8 mouse cellular contexts compared by ENCODE assay signal in the genomic region with DNA sequence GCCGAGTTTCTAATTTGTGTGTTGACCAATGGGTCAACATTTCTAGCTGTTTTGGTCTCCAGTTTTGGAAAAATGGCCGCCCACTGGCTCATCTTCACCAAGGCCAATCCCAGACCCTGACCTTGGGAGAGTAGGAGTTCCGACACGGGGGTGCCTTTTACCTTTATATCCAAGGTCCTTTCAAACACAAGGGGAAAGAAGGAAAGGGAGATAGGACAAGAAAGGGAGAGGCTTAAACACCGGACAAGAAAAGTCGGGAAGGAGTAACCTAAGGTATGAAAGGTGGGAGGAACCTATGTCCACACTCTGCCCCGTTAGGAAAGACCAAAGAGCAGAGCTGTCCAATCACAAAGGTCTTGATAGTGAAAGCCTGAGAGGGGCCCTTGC. TPM values are rescaled to one million over a fixed set of nuclear protein-coding genes. Genes with fewer than 3 reads are reported as not detected.
A peak's percentile ranks its signal among the peaks of the same experiment; 100 is the strongest.
DNase-seq lines count a peak whose midpoint lies in the region; ATAC-seq and TF ChIP-seq lines count a peak whose summit lies in the region.

No protein-coding gene starts in this region.

- H3K27ac ChIP-seq in bone marrow macrophage, adult 2 months (ENCODE audit: insufficient read depth, low read depth, low read length), result peak overlapping the region; percentile 63
- peak overlapping the region; percentile 85 for H3K27ac ChIP-seq in hindbrain, embryonic 12.5 days
- peak overlapping the region; percentile 96 for H3K27ac ChIP-seq in liver, postnatal 0 days (ENCODE audit: low read depth)

- 0 out of 2 replicates have a peak overlapping the region, but pooled peaks have one; percentile 86 for H3K9ac ChIP-seq in hindbrain, embryonic 12.5 days
- H3K9ac ChIP-seq in liver, postnatal 0 days (replicated peaks), result peak overlapping the region; percentile 75

- TF ChIP-seq EP300 in liver, postnatal 0 days (IDR thresholded peaks at IDR 0.05; ENCODE audit: low read depth), result no peak

- WGBS in hindbrain, embryonic 12.5 days, result 34% methylated on average over 7 of the region's 7 CpGs
- 21% methylated on average over 7 of the region's 7 CpGs for WGBS in liver, postnatal 0 days (ENCODE audit: insufficient replicate concordance)

- peak; percentile 36 for DNase-seq in kidney, adult 11 months
- DNase-seq in kidney, adult 18-20 months, result no peak
- peak; percentile 27 for DNase-seq in liver, postnatal 0 days
- no peak for DNase-seq in frontal cortex, adult 2 months (ENCODE audit: extremely low spot score in 1 of 2, low spot score in 1 of 2)
- DNase-seq in urinary bladder, adult 2 months (ENCODE audit: low spot score), result no peak

- TF ChIP-seq CTCF in bone marrow macrophage, adult 2 months (IDR thresholded peaks at IDR 0.05; ENCODE audit: low read depth, low read length), result no peak
- TF ChIP-seq CTCF in liver, postnatal 0 days (IDR thresholded peaks at IDR 0.05; ENCODE audit: low read depth), result no peak

- peak overlapping the region; percentile 72 for H3K4me2 ChIP-seq in hindbrain, embryonic 12.5 days (replicated peaks)
- peak overlapping the region; percentile 85 for H3K4me2 ChIP-seq in liver, postnatal 0 days (ENCODE audit: low read depth, low read length)

- peak overlapping the region; percentile 79 for H3K4me3 ChIP-seq in bone marrow macrophage, adult 2 months (ENCODE audit: insufficient read depth, low read length)
- H3K4me3 ChIP-seq in hindbrain, embryonic 12.5 days, result peak overlapping the region; percentile 75
- peak overlapping the region; percentile 57 for H3K4me3 ChIP-seq in liver, postnatal 0 days (ENCODE audit: low read depth, low read length)

- H3K9me3 ChIP-seq in hindbrain, embryonic 12.5 days (replicated peaks), result no peaks in the 10 kb centered on the region
- H3K9me3 ChIP-seq in liver, postnatal 0 days (ENCODE audit: low read length), result no peaks in the 10 kb centered on the region

- ATAC-seq in hindbrain, embryonic 12.5 days (ENCODE audit: low FRiP score), result no peak
- peak; percentile 6; the same call in 1 of the 2 replicates for ATAC-seq in liver, postnatal 0 days
- ATAC-seq in cerebellum, adult (ENCODE audit: insufficient number of reproducible peaks, low FRiP score, low TSS enrichment), result no peak

- H3K27me3 ChIP-seq in hindbrain, embryonic 12.5 days, result no peaks in the 10 kb centered on the region
- H3K27me3 ChIP-seq in liver, postnatal 0 days (ENCODE audit: insufficient read depth, low read length), result no peaks in the 10 kb centered on the region

- peaks cover 20% of the 10 kb centered on the region for H3K4me1 ChIP-seq in bone marrow macrophage, adult 2 months (ENCODE audit: control insufficient read depth, insufficient read depth, low read length)
- peaks cover 22% of the 10 kb centered on the region for H3K4me1 ChIP-seq in hindbrain, embryonic 12.5 days
- H3K4me1 ChIP-seq in liver, postnatal 0 days (ENCODE audit: insufficient read depth), result peaks cover 51% of the 10 kb centered on the region

- no peak for TF ChIP-seq POLR2A in bone marrow macrophage, adult 2 months (IDR thresholded peaks at IDR 0.05; ENCODE audit: borderline replicate concordance, low read depth, low read length)

- H3K36me3 ChIP-seq in hindbrain, embryonic 12.5 days, result peaks cover 27% of the 10 kb centered on the region
- H3K36me3 ChIP-seq in liver, postnatal 0 days (replicated peaks; ENCODE audit: insufficient read depth, low read length), result peaks cover 20% of the 10 kb centered on the region

RNA-seq across cellular contexts. Expression of gene Pmf1, which starts 0.5 kb away (rescaled TPM):
- 55.0 and 59.7 TPM in 2 replicates for polyA plus RNA-seq in bone marrow macrophage, adult 2 months (2012; ENCODE audit: insufficient read depth, insufficient read length, missing spikeins)
- polyA plus RNA-seq in hindbrain, embryonic 12.5 days (2016; fragmentation: Nextera tagmentation; extraction: Ambion mirVana), result 73.3 and 82.3 TPM in 2 replicates
- polyA plus RNA-seq in liver, postnatal 0 days (2015; fragmentation: Nextera tagmentation; extraction: Ambion mirVana), result 59.5 and 64.3 TPM in 2 replicates
- polyA plus RNA-seq in frontal cortex, adult 2 months (2012; rRNA removed), result 12.6 and 14.3 TPM in 2 replicates
- 25.4 and 27.2 TPM in 2 replicates for polyA plus RNA-seq in urinary bladder, adult 2 months (2012; rRNA removed)

RNA-seq across cellular contexts. Expression of gene Slc25a44, which starts 14.3 kb away (rescaled TPM):
- 14.0 and 17.5 TPM in 2 replicates for polyA plus RNA-seq in bone marrow macrophage, adult 2 months (2012; ENCODE audit: insufficient read depth, insufficient read length, missing spikeins)
- 24.9 and 25.9 TPM in 2 replicates for polyA plus RNA-seq in hindbrain, embryonic 12.5 days (2016; fragmentation: Nextera tagmentation; extraction: Ambion mirVana)
- 9.0 and 9.2 TPM in 2 replicates for polyA plus RNA-seq in liver, postnatal 0 days (2015; fragmentation: Nextera tagmentation; extraction: Ambion mirVana)
- 59.9 and 61.4 TPM in 2 replicates for polyA plus RNA-seq in frontal cortex, adult 2 months (2012; rRNA removed)
- 18.7 and 19.8 TPM in 2 replicates for polyA plus RNA-seq in urinary bladder, adult 2 months (2012; rRNA removed)

RNA-seq across cellular contexts. Expression of gene Bglap, which starts 26.4 kb away (rescaled TPM):
- polyA plus RNA-seq in bone marrow macrophage, adult 2 months (2012; ENCODE audit: insufficient read depth, insufficient read length, missing spikeins), result not detected in 2 replicates
- not detected in 2 replicates for polyA plus RNA-seq in hindbrain, embryonic 12.5 days (2016; fragmentation: Nextera tagmentation; extraction: Ambion mirVana)
- polyA plus RNA-seq in liver, postnatal 0 days (2015; fragmentation: Nextera tagmentation; extraction: Ambion mirVana), result not detected in 2 replicates
- polyA plus RNA-seq in frontal cortex, adult 2 months (2012; rRNA removed), result 0.34 and 2.3 TPM in 2 replicates
- 0.27 and 0.89 TPM in 2 replicates for polyA plus RNA-seq in urinary bladder, adult 2 months (2012; rRNA removed)

RNA-seq across cellular contexts. Expression of gene Bglap2, which starts 32.1 kb away (rescaled TPM):
- not detected in 2 replicates for polyA plus RNA-seq in bone marrow macrophage, adult 2 months (2012; ENCODE audit: insufficient read depth, insufficient read length, missing spikeins)
- polyA plus RNA-seq in hindbrain, embryonic 12.5 days (2016; fragmentation: Nextera tagmentation; extraction: Ambion mirVana), result not detected in 2 replicates
- polyA plus RNA-seq in liver, postnatal 0 days (2015; fragmentation: Nextera tagmentation; extraction: Ambion mirVana), result not detected in 2 replicates
- polyA plus RNA-seq in frontal cortex, adult 2 months (2012; rRNA removed), result 1.6 and 5.5 TPM in 2 replicates
- 21.5 and 24.7 TPM in 2 replicates for polyA plus RNA-seq in urinary bladder, adult 2 months (2012; rRNA removed)

RNA-seq across cellular contexts. Expression of gene Bglap3, which starts 38.1 kb away (rescaled TPM):
- polyA plus RNA-seq in bone marrow macrophage, adult 2 months (2012; ENCODE audit: insufficient read depth, insufficient read length, missing spikeins), result not detected in 2 replicates
- not detected in 2 replicates for polyA plus RNA-seq in hindbrain, embryonic 12.5 days (2016; fragmentation: Nextera tagmentation; extraction: Ambion mirVana)
- polyA plus RNA-seq in liver, postnatal 0 days (2015; fragmentation: Nextera tagmentation; extraction: Ambion mirVana), result 0.43 and 0.62 TPM in 2 replicates
- polyA plus RNA-seq in frontal cortex, adult 2 months (2012; rRNA removed), result 0.46 and 2.3 TPM in 2 replicates
- polyA plus RNA-seq in urinary bladder, adult 2 months (2012; rRNA removed), result 1.9 and 2.7 TPM in 2 replicates

Comparison
In these comparisons a context has a peak if more than half of its experiments do, and no peak if none do; other contexts are left out.
1. DNase-seq: peak in kidney, adult 11 months (single experiment) and liver, postnatal 0 days (single experiment); none in kidney, adult 18-20 months (single experiment), frontal cortex, adult 2 months (0 of 2) and urinary bladder, adult 2 months (single experiment).
2. Peak in every context shown above with its lines, with median percentiles within 50 percentile points of each other: H3K27ac ChIP-seq and H3K4me3 ChIP-seq.